Mouse (Mus musculus) ES-E14 (cell line): ENCODE results near the gene Fbp2.

Source experiments
- CHD2 ChIP-seq: IDR thresholded peaks from 2 replicates; pipeline ENCODE4 v1.6.1; 2014; ENCODE audit warnings: mild to moderate bottlenecking, low read depth, low read length, inconsistent platforms
- HCFC1 ChIP-seq: IDR thresholded peaks from 2 replicates; pipeline ENCODE4 v1.6.1; 2012; ENCODE audit warnings: low read length, inconsistent platforms, borderline replicate concordance; ENCODE audit not compliant: insufficient read depth
- MAFK ChIP-seq: IDR thresholded peaks from 2 replicates; pipeline ENCODE4 v1.6.1; 2014; ENCODE audit warnings: mild to moderate bottlenecking, low read depth, low read length, inconsistent platforms; ENCODE audit not compliant: insufficient read depth
- ZC3H11A ChIP-seq: IDR thresholded peaks from 2 replicates; pipeline ENCODE4 v1.6.1; 2012; ENCODE audit warnings: low read depth, mild to moderate bottlenecking, inconsistent platforms, low read length, borderline replicate concordance
- ZNF384 ChIP-seq: IDR thresholded peaks from 2 replicates; pipeline ENCODE4 v1.6.1; 2012; ENCODE audit warnings: low read depth, low read length, inconsistent platforms

- TF ChIP-seq MAFK (no peak), ZNF384 (no peak), HCFC1 (no peak), CHD2 (no peak), ZC3H11A (no peak)
Observed at GRCm38 (mm10) chr13:62901139-62901538, 42.9 kb upstream of the Fbp2 start.
